Mouse (Mus musculus) CH12.LX (cell line): ENCODE measurements around the gene Slc22a15. TPM values are rescaled to one million over a fixed set of nuclear protein-coding genes. Genes with fewer than 3 reads are reported as not detected.

Experiments
- DNase-seq: peaks from one replicate; pipeline ENCODE4 v3.0.0-alpha.2; 2013; ENCODE audit errors: extremely low read depth
- H3K27ac ChIP-seq: 2 replicates; pipeline ENCODE4 v1.5.1; 2012; ENCODE audit warnings: low read depth, mild to moderate bottlenecking, control low read depth, moderate library complexity; ENCODE audit not compliant: insufficient read depth
- H3K27me3 ChIP-seq: replicated peaks from 2 replicates; pipeline ENCODE3; 2012; ENCODE audit warnings: inconsistent platforms
- H3K36me3 ChIP-seq, 2 experiments: replicated peaks in 1 of 2; 2 replicates each; pipeline versions ENCODE3 to v1.6.1; 2012; ENCODE audit warnings: inconsistent platforms in 1 of 2, low read length in 1 of 2, mild to moderate bottlenecking in 1 of 2, mixed read lengths in 1 of 2, moderate library complexity in 1 of 2; ENCODE audit not compliant: control insufficient read depth in 1 of 2, insufficient read depth in 1 of 2
- H3K4me1 ChIP-seq, 2 experiments: 2 replicates each; pipeline ENCODE4 v1.6.1; 2012; ENCODE audit warnings: inconsistent platforms in 1 of 2, moderate library complexity in 1 of 2; ENCODE audit not compliant: insufficient read depth in 2 of 2, control insufficient read depth in 1 of 2
- H3K4me2 ChIP-seq: 2 replicates; pipeline ENCODE4 v1.6.1; 2012; ENCODE audit warnings: low read depth, mild to moderate bottlenecking, control low read depth; ENCODE audit not compliant: poor library complexity, insufficient read depth, severe bottlenecking
- H3K4me3 ChIP-seq, 3 experiments: fragments of 150-350 bp in 1 of 3; sonication (generic) in 1 of 3; replicated peaks in 1 of 3; 2 replicates each; pipeline versions ENCODE3 to v1.5.1; 2011 to 2012; ENCODE audit warnings: low read depth in 2 of 3, low read length in 2 of 3, mild to moderate bottlenecking in 2 of 3, moderate library complexity in 2 of 3, control low read depth in 1 of 3, improper control_type of control experiment in 1 of 3, inconsistent platforms in 1 of 3, mixed read lengths in 1 of 3; ENCODE audit not compliant: poor library complexity in 1 of 3
- H3K79me2 ChIP-seq: replicated peaks from 2 replicates; pipeline ENCODE4 v1.6.1; 2012; ENCODE audit warnings: mild to moderate bottlenecking, moderate library complexity; ENCODE audit not compliant: control insufficient read depth, poor library complexity, insufficient read depth, severe bottlenecking; ENCODE audit errors: extremely low read depth
- H3K9ac ChIP-seq: 2 replicates; pipeline ENCODE4 v1.6.1; 2012; ENCODE audit warnings: low read depth, mild to moderate bottlenecking, control low read depth, moderate library complexity; ENCODE audit not compliant: insufficient read depth
- H3K9me3 ChIP-seq: replicated peaks from 2 replicates; pipeline ENCODE3; 2012; ENCODE audit warnings: low read length, inconsistent platforms, mixed read lengths
- BHLHE40 ChIP-seq: IDR thresholded peaks from 2 replicates; pipeline ENCODE4 v1.6.1; 2011; ENCODE audit warnings: mild to moderate bottlenecking, low read depth, low read length, improper control_type of control experiment
- CTCF ChIP-seq, 2 experiments: IDR thresholded peaks in 1 of 2; conservative IDR thresholded peaks in 1 of 2; 2 replicates each; pipeline ENCODE4 v1.5.1; 2011 to 2012; ENCODE audit warnings: low read depth in 2 of 2, low read length in 2 of 2, improper control_type of control experiment in 1 of 2, inconsistent platforms in 1 of 2, mild to moderate bottlenecking in 1 of 2, moderate library complexity in 1 of 2
- ELF1 ChIP-seq: IDR thresholded peaks from 2 replicates; pipeline ENCODE4 v1.6.1; 2014; ENCODE audit warnings: low read depth, mild to moderate bottlenecking, inconsistent platforms, low read length, improper control_type of control experiment
- GABPA ChIP-seq: IDR thresholded peaks from 2 replicates; pipeline ENCODE4 v1.6.1; 2012; ENCODE audit warnings: low read depth, low read length, improper control_type of control experiment, inconsistent platforms; ENCODE audit not compliant: insufficient replicate concordance
- HCFC1 ChIP-seq: IDR thresholded peaks from 2 replicates; pipeline ENCODE4 v1.6.1; 2012; ENCODE audit warnings: low read depth, mild to moderate bottlenecking, inconsistent platforms, low read length, improper control_type of control experiment
- JUN ChIP-seq: IDR thresholded peaks from 2 replicates; pipeline ENCODE4 v1.6.1; 2011; ENCODE audit warnings: low read depth, mild to moderate bottlenecking, low read length, improper control_type of control experiment, moderate library complexity; ENCODE audit not compliant: insufficient read depth
- MAFK ChIP-seq: IDR thresholded peaks from 2 replicates; pipeline ENCODE4 v1.6.1; 2011; ENCODE audit warnings: low read length, improper control_type of control experiment; ENCODE audit not compliant: insufficient replicate concordance
- MAX ChIP-seq: IDR thresholded peaks from 2 replicates; pipeline ENCODE4 v1.6.1; 2011; ENCODE audit warnings: low read length, improper control_type of control experiment
- MAZ ChIP-seq: IDR thresholded peaks from 2 replicates; pipeline ENCODE4 v1.6.1; 2012; ENCODE audit warnings: low read depth, mild to moderate bottlenecking, inconsistent platforms, low read length, improper control_type of control experiment, moderate library complexity
- POLR2A ChIP-seq: IDR thresholded peaks from 2 replicates; pipeline ENCODE4 v1.6.1; 2011; ENCODE audit warnings: low read depth, mild to moderate bottlenecking, improper control_type of control experiment, low read length
- RAD21 ChIP-seq: IDR thresholded peaks from 2 replicates; pipeline ENCODE4 v1.6.1; 2011; ENCODE audit warnings: low read depth, mild to moderate bottlenecking, low read length, improper control_type of control experiment, moderate library complexity
- SIN3A ChIP-seq: IDR thresholded peaks from 2 replicates; pipeline ENCODE4 v1.6.1; 2012; ENCODE audit warnings: low read length, improper control_type of control experiment, inconsistent platforms
- USF2 ChIP-seq: conservative IDR thresholded peaks from 2 replicates; pipeline ENCODE4 v1.6.1; 2011; ENCODE audit warnings: low read depth, low read length, improper control_type of control experiment
- ZKSCAN1 ChIP-seq: IDR thresholded peaks from 2 replicates; pipeline ENCODE4 v1.6.1; 2012; ENCODE audit warnings: low read depth, inconsistent platforms, low read length, improper control_type of control experiment, borderline replicate concordance
- dilution Hi-C: fragments of 300-500 bp; cut with MboI; formaldehyde crosslinking; loops from 2 replicates; pipeline ENCODE4 v1.14.3; 2020; ENCODE audit warnings: low sequenced_read_pairs; ENCODE audit not compliant: extremely low pct_unique_long_range_greater_than_20kb, extremely low pct_ligation_motif_present
- in situ Hi-C: fragments of 300-500 bp; cut with MboI; formaldehyde crosslinking; loops from 3 replicates; pipeline ENCODE4 v1.14.3; 2019; ENCODE audit warnings: low sequenced_read_pairs, low pct_ligation_motif_present, low pct_unique_long_range_greater_than_20kb, mixed read lengths
- polyA plus RNA-seq: library from polyadenylated mRNA; unstranded; fragments of >175 nt; gene quantifications from 2 replicates; pipeline ENCODE4 v1.2.1, GENCODE M21; 2012; ENCODE audit warnings: low read depth; ENCODE audit not compliant: insufficient read length
- total RNA-seq, 2 experiments: library from RNA; depleted of rRNA; stranded (reverse); fragments of 300-350 nt in 1 of 2; fragments of >200 nt in 1 of 2; gene quantifications; 2 replicates each; pipeline ENCODE4 v1.2.3; 2012 to 2014

The Slc22a15 gene
- total and polyA plus RNA-seq, 3 experiments: 1.8 to 7.6 (median 4.5) TPM

- in situ Hi-C loops: no loop called here
- H3K4me2 ChIP-seq: no peak overlapping the region
- H3K9me3 ChIP-seq: no peaks in the 10 kb centered on the region
- H3K36me3 ChIP-seq: no peaks in the 10 kb centered on the region
- dilution Hi-C loops: no loop called here
- H3K27ac ChIP-seq: no peak overlapping the region
- no peak overlapping the region for H3K9ac ChIP-seq
- no peaks in the 10 kb centered on the region for H3K79me2 ChIP-seq
- no peak overlapping the region for H3K4me3 ChIP-seq
- no peaks in the 10 kb centered on the region for H3K27me3 ChIP-seq
- no peak for DNase-seq
- peaks cover 0 to 4% of the 10 kb centered on the region in 2 experiments; a peak in 1 of 4 replicates for H3K4me1 ChIP-seq
- TF ChIP-seq GABPA (no peak), HCFC1 (no peak), MAFK (peak; percentile 98), MAZ (no peak), ELF1 (no peak), JUN (no peak), USF2 (no peak)
Observed at GRCm38 (mm10) chr3:101846096-101846495, 78.2 kb downstream of the Slc22a15 start.

GRCm38 (mm10) chr3:101842372-101843094 lies 81.7 kb downstream of the Slc22a15 start:
- H3K36me3 ChIP-seq: peaks cover 0 to 2% of the 10 kb centered on the region in 2 experiments
- dilution Hi-C loops: no loop called here
- in situ Hi-C loops: no loop called here
- no peak overlapping the region for H3K9ac ChIP-seq
- peaks cover 0 to 6% of the 10 kb centered on the region in 2 experiments; a peak in 2 of 4 replicates for H3K4me1 ChIP-seq
- no peak overlapping the region for H3K4me2 ChIP-seq
- H3K27ac ChIP-seq: no peak overlapping the region
- no peak overlapping the region for H3K4me3 ChIP-seq
- H3K27me3 ChIP-seq: no peaks in the 10 kb centered on the region
- peaks cover 3% of the 10 kb centered on the region for H3K9me3 ChIP-seq
- H3K79me2 ChIP-seq: no peaks in the 10 kb centered on the region
- no peak for TF ChIP-seq BHLHE40
- DNase-seq: no peak

- Histone ChIP-seq H3K4me3 (no peak overlapping the region), H3K27me3 (no peaks in the 10 kb centered on the region)
- in situ Hi-C loops: no loop called here
- DNase-seq: no peak
- TF ChIP-seq POLR2A (no peak), RAD21 (peak; percentile 10; the same call in 1 of the 2 replicates), CTCF (conservative IDR thresholded peaks at IDR 0.05 in 1 of 2, IDR thresholded peaks at IDR 0.05 in 1 of 2; ENCODE audit: low read depth in 2 of 2, low read length in 2 of 2) (peak; percentile 38 to 49; a peak in 3 of 4 replicates), ZKSCAN1 (no peak), SIN3A (no peak), MAX (no peak)
- TF ChIP-seq, all 38 proteins: peak for 2
- dilution Hi-C loops: no loop called here
- peaks cover 3% of the 10 kb centered on the region for H3K9me3 ChIP-seq
- no peaks in the 10 kb centered on the region for H3K79me2 ChIP-seq
- peaks cover 7 to 30% of the 10 kb centered on the region in 2 experiments; a peak in 3 of 4 replicates for H3K4me1 ChIP-seq
- no peak overlapping the region for H3K27ac ChIP-seq
- no peak overlapping the region for H3K4me2 ChIP-seq
- no peak overlapping the region for H3K9ac ChIP-seq
- peaks cover 0 to 6% of the 10 kb centered on the region in 2 experiments for H3K36me3 ChIP-seq
Observed at GRCm38 (mm10) chr3:101839327-101839726, 84.9 kb downstream of the Slc22a15 start.
